Mouse (Mus musculus) adrenal gland (tissue): Measurements from ENCODE around the gene Rinl.

Source experiments
- intact Hi-C: fragments of 180-260 bp; cut with DNase I; formaldehyde crosslinking; loops from one replicate; pipeline ENCODE4 v1.15.1; 2025

The Rinl gene

DNA sequence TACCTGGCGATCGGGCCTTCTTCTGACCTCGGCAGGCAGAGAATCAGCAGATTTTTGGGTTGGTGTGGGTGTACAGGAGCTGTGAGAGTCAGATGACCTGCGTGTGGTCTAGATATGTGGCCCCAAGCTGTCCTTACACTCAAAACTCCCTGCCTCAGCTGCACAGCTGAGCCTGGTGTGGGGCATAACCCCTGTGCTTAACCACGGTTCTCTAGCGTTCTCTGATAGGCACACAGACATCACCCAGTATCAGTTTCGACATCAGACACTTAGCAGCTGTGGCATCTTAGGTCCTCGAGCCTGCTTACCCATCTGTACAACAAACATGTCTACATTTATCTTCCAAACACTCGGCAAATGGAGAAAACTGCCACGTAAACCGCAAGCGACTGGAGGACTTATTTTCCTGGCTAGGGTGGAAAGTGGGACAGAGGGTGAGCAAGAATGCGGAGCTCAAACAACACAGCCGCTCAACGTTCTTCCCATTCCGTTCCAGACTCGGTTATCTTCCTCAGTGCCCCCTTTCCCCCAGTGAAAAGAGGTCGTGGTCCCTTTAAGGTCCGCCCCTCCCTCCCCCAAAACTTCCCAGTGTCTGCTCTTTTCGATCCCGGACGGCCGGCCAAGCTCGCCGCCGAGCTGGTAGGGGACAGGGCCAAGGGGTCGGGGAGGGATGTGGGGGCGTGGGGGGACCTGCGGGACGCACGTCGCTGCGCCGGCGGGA is 19.6 kb downstream of the Rinl start, which contains the start of gene Hnrnpl:
TSS of gene Hnrnpl (plus strand) at position 321 of the 721 bp plus-strand sequence.
- intact Hi-C loops: no loop called here

DNA sequence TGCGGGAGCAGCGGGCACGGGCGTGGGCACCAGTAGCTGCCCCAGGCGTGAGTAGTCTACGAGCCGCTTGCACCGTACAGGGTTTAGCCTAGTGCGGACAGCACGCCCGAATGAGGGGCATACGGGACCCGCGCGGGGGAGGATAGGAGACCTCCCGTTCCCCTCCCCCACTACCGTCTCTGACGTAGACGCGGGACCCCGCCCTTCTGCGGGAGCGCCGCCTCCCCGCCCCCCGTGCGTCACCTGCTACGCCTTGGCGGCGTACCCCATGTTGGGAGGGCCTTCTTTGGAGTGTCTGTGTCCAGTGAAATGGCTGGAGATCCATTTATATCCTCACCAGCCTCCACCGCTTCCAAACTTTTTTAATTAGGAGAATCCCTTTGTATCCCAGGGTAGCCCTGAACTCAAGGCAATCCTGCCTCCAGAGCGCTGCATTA is 20.2 kb downstream of the Rinl start:
- intact Hi-C loops: no loop called here

- intact Hi-C loops: no loop called here
Measured at GRCm38 (mm10) chr7:28809401-28810089, 20.8 kb downstream of the Rinl start.

- intact Hi-C loops: no loop called here
Measured at GRCm38 (mm10) chr7:28810107-28811066, 21.6 kb downstream of the Rinl start.

DNA sequence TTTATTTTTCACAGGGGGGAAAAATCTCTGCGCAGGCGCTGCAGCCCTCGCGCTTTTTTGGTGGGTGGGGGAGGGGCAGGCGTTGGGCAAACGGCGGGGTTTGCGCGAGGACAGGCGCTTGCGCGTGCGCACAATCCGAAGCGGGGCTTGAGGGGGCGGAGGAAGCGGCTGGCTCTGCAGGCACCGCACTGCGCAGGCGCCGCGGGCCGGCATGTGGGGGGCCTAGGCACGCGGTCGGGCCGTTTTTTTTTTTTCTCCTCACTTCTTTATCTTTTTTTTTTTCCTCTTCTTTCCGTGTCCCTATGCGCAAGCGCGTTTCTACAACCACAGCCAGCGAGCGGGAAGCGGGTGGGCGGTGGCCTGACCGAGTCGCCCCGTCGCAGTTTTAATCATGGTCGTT is 22.5 kb downstream of the Rinl start:
- intact Hi-C loops: no loop called here

DNA sequence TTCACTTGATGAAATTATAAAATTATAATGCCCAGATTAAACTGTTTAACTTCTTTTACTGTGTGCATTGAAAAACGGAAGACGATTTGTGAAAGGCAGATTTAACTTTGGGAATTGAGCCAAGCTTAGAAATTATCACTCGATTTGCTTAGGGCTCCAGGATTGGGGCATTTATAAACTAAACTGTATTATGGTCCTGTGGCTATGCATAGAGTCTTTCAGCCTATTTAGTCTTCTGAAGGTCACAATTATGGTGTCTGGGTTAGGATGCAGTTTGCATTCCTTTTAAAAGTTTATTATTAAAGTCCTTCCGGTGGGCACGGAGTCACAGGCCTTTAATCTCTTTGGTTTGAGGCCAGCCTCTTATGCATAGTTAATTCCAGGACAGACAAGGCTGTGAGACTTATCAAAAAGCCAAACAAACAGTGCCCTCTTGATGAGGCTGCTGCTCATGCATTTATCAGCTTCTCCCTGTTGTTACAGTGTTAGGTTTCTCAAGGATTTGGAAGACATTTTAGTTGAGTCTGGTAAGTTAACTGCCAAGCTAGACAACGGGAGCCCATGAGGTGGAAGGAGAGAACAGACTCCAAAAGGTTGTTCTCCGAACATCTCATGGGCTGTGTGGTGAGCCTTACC is 23.0 kb downstream of the Rinl start:
- intact Hi-C loops: no loop called here

DNA sequence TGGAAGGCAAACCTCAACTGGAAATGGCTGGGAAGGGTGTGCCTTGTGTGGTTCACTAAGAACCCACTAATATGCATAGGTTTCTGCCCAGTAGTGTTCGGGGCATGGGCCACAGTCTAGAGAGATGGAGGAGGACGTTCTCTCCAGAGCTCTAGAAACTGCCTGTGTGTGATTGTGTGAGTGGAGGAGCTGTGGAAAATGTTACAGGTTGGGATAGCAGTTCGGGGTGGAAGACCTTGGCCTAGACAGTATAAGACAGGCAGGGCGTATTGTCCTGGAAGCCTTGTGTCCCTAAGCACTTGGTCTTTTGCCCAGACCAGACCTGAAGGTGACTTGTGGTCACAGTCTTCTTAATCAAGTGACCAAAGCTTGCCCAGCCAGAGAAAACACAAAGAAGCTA is 23.7 kb downstream of the Rinl start:
- intact Hi-C loops: no loop called here

GRCm38 (mm10) chr7:28812949-28813348 is 24.2 kb downstream of the Rinl start:
- intact Hi-C loops: no loop called here

GRCm38 (mm10) chr7:28814306-28815034 is 25.7 kb downstream of the Rinl start:
- intact Hi-C loops: no loop called here

- intact Hi-C loops: no loop called here
Measured at GRCm38 (mm10) chr7:28815230-28815629, 26.5 kb downstream of the Rinl start.

- intact Hi-C loops: no loop called here
Measured at GRCm38 (mm10) chr7:28816201-28816600, 27.4 kb downstream of the Rinl start.

- intact Hi-C loops: no loop called here
Measured at GRCm38 (mm10) chr7:28816920-28817319, 28.2 kb downstream of the Rinl start.

- intact Hi-C loops: no loop called here
Measured at GRCm38 (mm10) chr7:28817524-28817923, 28.8 kb downstream of the Rinl start.

- intact Hi-C loops: no loop called here
Measured at GRCm38 (mm10) chr7:28817957-28818356, 29.2 kb downstream of the Rinl start.

DNA sequence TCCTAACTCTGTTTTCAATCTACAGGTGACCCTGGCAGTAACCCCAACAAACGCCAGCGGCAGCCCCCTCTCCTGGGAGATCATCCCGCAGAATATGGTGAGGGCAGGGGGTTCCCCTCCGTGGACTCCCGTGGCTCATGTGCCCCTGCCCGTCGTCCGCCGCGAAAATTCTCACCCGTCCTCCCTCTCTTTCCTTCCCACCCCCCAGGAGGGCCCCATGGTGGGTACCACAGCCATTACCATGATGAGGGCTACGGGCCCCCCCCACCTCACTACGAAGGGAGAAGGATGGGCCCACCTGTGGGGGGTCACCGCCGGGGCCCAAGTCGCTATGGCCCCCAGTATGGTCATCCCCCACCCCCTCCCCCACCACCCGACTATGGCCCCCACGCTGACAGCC is 29.7 kb downstream of the Rinl start:
- intact Hi-C loops: no loop called here

DNA sequence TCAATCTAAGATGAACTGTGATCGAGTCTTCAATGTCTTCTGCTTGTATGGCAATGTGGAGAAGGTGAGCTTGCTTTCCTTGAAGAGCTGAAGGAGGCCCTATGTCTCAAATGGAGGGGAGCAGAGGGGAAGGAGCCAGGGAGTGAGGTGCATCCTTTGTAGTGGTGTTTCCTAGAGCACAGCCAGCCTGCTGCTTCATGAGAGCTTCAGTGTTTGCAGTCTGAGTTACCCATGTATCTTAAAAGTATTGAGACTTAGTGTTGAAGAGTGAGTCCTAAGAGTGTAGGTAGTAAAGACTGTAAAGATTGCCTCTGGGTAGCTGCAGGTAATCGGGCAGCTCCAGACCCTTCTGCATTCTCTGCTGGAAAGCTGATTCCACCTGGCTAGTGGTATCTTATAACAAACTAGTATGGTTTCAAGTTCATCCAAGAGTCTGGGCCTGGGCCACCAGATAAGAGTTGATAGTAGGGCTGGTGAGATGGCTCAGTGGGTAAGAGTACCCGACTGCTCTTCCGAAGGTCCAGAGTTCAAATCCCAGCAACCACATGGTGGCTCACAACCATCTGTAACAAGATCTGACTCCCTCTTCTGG is 30.2 kb downstream of the Rinl start:
- intact Hi-C loops: no loop called here

DNA sequence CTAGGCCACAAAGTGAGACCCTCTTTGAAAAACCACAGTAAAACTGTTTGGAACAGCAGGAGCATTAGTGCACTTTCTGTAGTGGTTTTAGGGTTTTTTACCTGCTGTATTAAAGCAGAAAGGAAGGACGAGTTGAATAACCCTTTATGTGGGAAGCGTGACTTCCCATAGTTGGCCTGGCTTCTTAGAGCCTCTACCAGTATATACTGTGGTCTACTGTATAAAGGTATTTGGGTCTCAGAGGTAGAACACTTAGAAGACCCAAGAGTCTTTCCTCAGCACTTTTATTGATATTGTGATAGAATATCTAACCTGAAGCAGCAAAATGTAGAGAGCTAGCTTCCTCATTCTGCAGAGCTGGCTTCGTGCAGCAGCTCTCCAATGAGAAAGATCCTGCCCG is 30.8 kb downstream of the Rinl start:
- intact Hi-C loops: no loop called here

GRCm38 (mm10) chr7:28820358-28821260 is 31.8 kb downstream of the Rinl start:
- intact Hi-C loops: no loop called here

DNA sequence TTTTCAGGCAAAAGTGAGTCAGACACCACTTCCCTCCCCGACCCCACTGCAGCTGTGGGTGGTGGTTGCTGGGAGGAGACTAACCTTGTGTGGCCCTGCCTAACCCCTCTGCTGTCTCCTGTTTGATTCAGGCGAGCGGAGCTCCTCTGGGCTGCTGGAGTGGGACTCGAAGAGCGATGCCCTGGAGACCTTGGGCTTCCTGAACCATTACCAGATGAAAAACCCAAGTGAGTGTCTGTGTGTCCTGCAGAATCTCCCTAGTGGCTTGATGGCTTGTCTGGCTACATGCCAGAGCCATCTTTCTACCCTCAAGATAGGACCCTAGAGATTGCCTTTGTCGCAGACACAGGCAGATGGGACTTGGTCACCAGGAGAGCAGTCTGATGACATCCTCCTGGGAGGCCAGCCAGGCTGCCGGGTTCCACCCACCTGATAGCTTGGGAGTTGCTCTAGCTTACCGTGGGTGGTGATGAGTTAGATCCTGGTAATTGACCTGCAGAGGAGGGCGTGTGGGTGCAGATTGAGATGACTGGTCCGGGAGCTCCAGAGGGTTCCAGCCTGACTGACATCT is 32.6 kb downstream of the Rinl start:
- intact Hi-C loops: no loop called here
